Mouse (Mus musculus) left cerebral cortex, adult 9 months (tissue): Measurements from ENCODE around the gene Snx9.

Experiments used
- DNase-seq, 2 experiments: peaks; one replicate each; pipeline ENCODE4 v3.0.0; 2022; ENCODE audit warnings: low spot score in 2 of 2

The Snx9 gene

GRCm38 (mm10) chr17:5926710-5927109 lies 85.6 kb downstream of the Snx9 start:
- no peak for DNase-seq

GRCm38 (mm10) chr17:5929031-5929430 lies 87.9 kb downstream of the Snx9 start:
- DNase-seq = no peak

GRCm38 (mm10) chr17:5932161-5932560 lies 91.0 kb downstream of the Snx9 start:
- no peak for DNase-seq

GRCm38 (mm10) chr17:5934554-5935324 lies 93.6 kb downstream of the Snx9 start:
- DNase-seq = peak in 1 of 2 experiments; percentile 58

- no peak for DNase-seq
Measured at GRCm38 (mm10) chr17:5935680-5936079, 94.6 kb downstream of the Snx9 start.

- DNase-seq = no peak
Measured at GRCm38 (mm10) chr17:5936276-5936675, 95.1 kb downstream of the Snx9 start.

- DNase-seq = no peak
Measured at GRCm38 (mm10) chr17:5937441-5937840, 96.3 kb downstream of the Snx9 start.

GRCm38 (mm10) chr17:5939871-5940270 lies 98.7 kb downstream of the Snx9 start:
- no peak for DNase-seq

- DNase-seq = peak in 1 of 2 experiments; percentile 59
Measured at GRCm38 (mm10) chr17:5940792-5941191, 99.7 kb downstream of the Snx9 start.

GRCm38 (mm10) chr17:5941230-5942043 lies 100.3 kb downstream of the Snx9 start, which contains the start of gene Synj2:
Synj2 (plus strand) TSS chr17:5941280.
- DNase-seq = no peak

GRCm38 (mm10) chr17:5942156-5942555 lies 101.0 kb downstream of the Snx9 start:
- no peak for DNase-seq

- DNase-seq = no peak
Measured at GRCm38 (mm10) chr17:5943053-5943452, 101.9 kb downstream of the Snx9 start.

GRCm38 (mm10) chr17:5947039-5947438 lies 105.9 kb downstream of the Snx9 start:
- DNase-seq = no peak

GRCm38 (mm10) chr17:5952455-5952854 lies 111.3 kb downstream of the Snx9 start:
- no peak for DNase-seq

GRCm38 (mm10) chr17:5956350-5957000 lies 115.3 kb downstream of the Snx9 start:
- no peak for DNase-seq

- DNase-seq = no peak
Measured at GRCm38 (mm10) chr17:5957097-5957496, 116.0 kb downstream of the Snx9 start.

GRCm38 (mm10) chr17:5958229-5958628 lies 117.1 kb downstream of the Snx9 start:
- DNase-seq = no peak

GRCm38 (mm10) chr17:5958636-5959035 lies 117.5 kb downstream of the Snx9 start:
- DNase-seq = no peak

- no peak for DNase-seq
Measured at GRCm38 (mm10) chr17:5959096-5959495, 118.0 kb downstream of the Snx9 start.

- DNase-seq = no peak
Measured at GRCm38 (mm10) chr17:5959802-5960201, 118.7 kb downstream of the Snx9 start.

GRCm38 (mm10) chr17:5963766-5964165 lies 122.6 kb downstream of the Snx9 start:
- no peak for DNase-seq

GRCm38 (mm10) chr17:5965084-5965781 lies 124.1 kb downstream of the Snx9 start:
- DNase-seq = no peak
